Mouse (Mus musculus) spleen, adult 2 months (tissue): Measurements from ENCODE around the gene Dtl. TPM values are rescaled to one million over a fixed set of nuclear protein-coding genes. Genes with fewer than 3 reads are reported as not detected.
"Not testable (repeated sequence)": the region's sequence is repeated elsewhere in the genome, so short reads cannot be mapped to it uniquely, and the experiment has no call there.

Experiments used
- DNase-seq, 2 experiments: peaks; one replicate each; pipeline versions ENCODE4 v3.0.0 to v3.0.0-alpha.2; 2012 to 2021; ENCODE audit warnings: low spot score in 2 of 2, low read depth in 1 of 2
- H3K27ac ChIP-seq: fragments of 200-500 bp; 2 replicates; pipeline ENCODE4 v1.5.1; 2012; ENCODE audit warnings: low read length, inconsistent platforms; ENCODE audit not compliant: insufficient read depth
- H3K27me3 ChIP-seq: fragments of 200-500 bp; 2 replicates; pipeline ENCODE4 v1.6.1; 2012; ENCODE audit warnings: mild to moderate bottlenecking, moderate library complexity, low read length, inconsistent platforms; ENCODE audit not compliant: control insufficient read depth, insufficient read depth
- H3K36me3 ChIP-seq: fragments of 200-500 bp; 2 replicates; pipeline ENCODE4 v1.6.1; 2012; ENCODE audit warnings: mild to moderate bottlenecking, low read length, inconsistent platforms; ENCODE audit not compliant: control insufficient read depth, insufficient read depth
- H3K4me1 ChIP-seq: fragments of 200-500 bp; 2 replicates; pipeline ENCODE4 v1.6.1; 2011; ENCODE audit warnings: inconsistent platforms; ENCODE audit not compliant: control insufficient read depth, insufficient read depth, insufficient read length
- H3K4me3 ChIP-seq: fragments of 200-500 bp; 2 replicates; pipeline ENCODE4 v1.5.1; 2011; ENCODE audit warnings: mild to moderate bottlenecking, inconsistent platforms; ENCODE audit not compliant: insufficient read depth, insufficient read length; ENCODE audit errors: extremely low read depth
- CTCF ChIP-seq: fragments of 200-500 bp; IDR thresholded peaks from 2 replicates; pipeline ENCODE4 v1.5.1; 2011; ENCODE audit warnings: mild to moderate bottlenecking, inconsistent platforms; ENCODE audit not compliant: insufficient read depth, insufficient read length, insufficient replicate concordance; ENCODE audit errors: extremely low read depth
- POLR2A ChIP-seq: fragments of 200-500 bp; IDR thresholded peaks from 2 replicates; pipeline ENCODE4 v1.6.1; 2011; ENCODE audit warnings: low read depth, low read length, inconsistent platforms
- WGBS: fragments of 180-500 bp; shearing (Covaris S2); methylation state at CpG from one replicate; pipeline ENCODE4 v1.1.7; 2018; 5-methylcytosine and 5-hydroxymethylcytosine counted together
- polyA plus RNA-seq: library from polyadenylated mRNA; depleted of rRNA; stranded (reverse); fragments of >200 nt; gene quantifications from 2 replicates; pipeline ENCODE4 v1.2.3, GENCODE M21; 2012

The Dtl gene
- polyA plus RNA-seq, 1 experiment = 1.7 TPM

DNA sequence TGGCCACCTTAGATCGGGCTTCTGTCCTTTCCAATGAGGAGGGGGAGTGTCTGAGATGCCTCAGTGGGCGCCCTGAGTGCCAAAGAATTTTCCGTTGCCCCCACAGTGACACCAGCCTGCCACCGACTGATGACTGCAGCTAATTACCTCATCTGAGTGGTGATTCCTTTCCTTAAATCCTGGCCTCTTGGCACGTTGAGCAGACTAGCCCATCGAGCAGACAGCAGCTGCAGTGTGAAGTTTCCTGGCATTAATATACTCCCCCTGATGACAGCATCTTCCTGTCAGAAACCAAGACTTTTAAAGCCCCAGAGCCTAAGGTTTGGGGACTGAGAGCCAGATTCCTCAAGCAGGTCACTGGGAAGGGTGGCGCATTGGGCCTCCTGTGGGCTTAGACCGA lies 53.9 kb downstream of the Dtl start:
- WGBS = 70% methylated on average over 8 of the region's 8 CpGs
- TF ChIP-seq POLR2A (no peak), CTCF (no peak)
- no peaks in the 10 kb centered on the region for H3K27me3 ChIP-seq
- H3K36me3 ChIP-seq = no peaks in the 10 kb centered on the region
- no peak for DNase-seq
- 0 out of 2 replicates have a peak, but pooled peaks cover 3% of the 10 kb centered on the region for H3K4me1 ChIP-seq
- H3K27ac ChIP-seq = no peak overlapping the region
- no peak overlapping the region for H3K4me3 ChIP-seq

DNA sequence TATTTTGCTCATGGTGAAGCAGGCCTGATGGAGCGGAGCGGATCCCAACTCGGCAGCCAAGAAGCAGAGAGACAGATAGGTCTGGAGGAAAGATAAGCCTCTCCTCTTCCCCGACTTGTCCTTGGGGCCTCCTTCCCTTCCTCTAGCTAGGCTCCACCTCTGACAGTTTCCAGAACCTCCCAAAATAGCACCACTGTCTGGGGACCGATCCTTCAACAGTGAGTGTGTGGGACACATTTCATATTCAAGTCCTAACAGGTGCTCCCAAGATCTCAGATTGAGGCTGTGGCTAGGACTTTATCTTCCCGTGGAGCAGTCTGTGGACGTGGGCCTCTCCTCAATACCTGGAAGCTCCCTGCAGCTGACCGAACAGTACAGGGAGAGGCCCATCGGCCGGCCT lies 54.7 kb downstream of the Dtl start:
- Histone ChIP-seq H3K4me3 (no peak overlapping the region), H3K27ac (no peak overlapping the region), H3K36me3 (no peaks in the 10 kb centered on the region), H3K27me3 (no peaks in the 10 kb centered on the region), H3K4me1 (0 out of 2 replicates have a peak, but pooled peaks cover 3% of the 10 kb centered on the region)
- TF ChIP-seq POLR2A = no peak
- TF ChIP-seq CTCF = no peak
- 61% methylated on average over 10 of the region's 10 CpGs for WGBS
- no peak for DNase-seq

GRCm38 (mm10) chr1:191520194-191520593 lies 55.1 kb downstream of the Dtl start:
- H3K36me3 ChIP-seq = no peaks in the 10 kb centered on the region
- no peak overlapping the region for H3K4me3 ChIP-seq
- 0 out of 2 replicates have a peak, but pooled peaks cover 3% of the 10 kb centered on the region for H3K4me1 ChIP-seq
- no peak for DNase-seq
- TF ChIP-seq POLR2A (no peak), CTCF (no peak)
- no peaks in the 10 kb centered on the region for H3K27me3 ChIP-seq
- H3K27ac ChIP-seq = no peak overlapping the region
- 61% methylated on average over 7 of the region's 7 CpGs for WGBS

GRCm38 (mm10) chr1:191519329-191520066 lies 55.8 kb downstream of the Dtl start:
- 0 out of 2 replicates have a peak, but pooled peaks cover 3% of the 10 kb centered on the region for H3K4me1 ChIP-seq
- no peak overlapping the region for H3K27ac ChIP-seq
- no peaks in the 10 kb centered on the region for H3K36me3 ChIP-seq
- no peak for TF ChIP-seq CTCF
- TF ChIP-seq POLR2A = no peak
- WGBS = 67% methylated on average over 4 of the region's 4 CpGs
- H3K4me3 ChIP-seq = no peak overlapping the region
- no peaks in the 10 kb centered on the region for H3K27me3 ChIP-seq
- no peak for DNase-seq

GRCm38 (mm10) chr1:191518911-191519310 lies 56.4 kb downstream of the Dtl start:
- 62% methylated on average over 4 of the region's 4 CpGs for WGBS
- 0 out of 2 replicates have a peak, but pooled peaks cover 3% of the 10 kb centered on the region for H3K4me1 ChIP-seq
- no peaks in the 10 kb centered on the region for H3K27me3 ChIP-seq
- H3K27ac ChIP-seq = no peak overlapping the region
- no peak for TF ChIP-seq CTCF
- no peak for TF ChIP-seq POLR2A
- DNase-seq = no peak
- H3K36me3 ChIP-seq = no peaks in the 10 kb centered on the region
- H3K4me3 ChIP-seq = no peak overlapping the region

- 63% methylated on average over 5 of the region's 5 CpGs for WGBS
- Histone ChIP-seq H3K36me3 (no peaks in the 10 kb centered on the region), H3K27me3 (no peaks in the 10 kb centered on the region), H3K27ac (no peak overlapping the region), H3K4me1 (0 out of 2 replicates have a peak, but pooled peaks cover 3% of the 10 kb centered on the region), H3K4me3 (no peak overlapping the region)
- no peak for DNase-seq
- TF ChIP-seq CTCF (no peak), POLR2A (no peak)
Observed at GRCm38 (mm10) chr1:191517969-191518368, 57.4 kb downstream of the Dtl start.

DNA sequence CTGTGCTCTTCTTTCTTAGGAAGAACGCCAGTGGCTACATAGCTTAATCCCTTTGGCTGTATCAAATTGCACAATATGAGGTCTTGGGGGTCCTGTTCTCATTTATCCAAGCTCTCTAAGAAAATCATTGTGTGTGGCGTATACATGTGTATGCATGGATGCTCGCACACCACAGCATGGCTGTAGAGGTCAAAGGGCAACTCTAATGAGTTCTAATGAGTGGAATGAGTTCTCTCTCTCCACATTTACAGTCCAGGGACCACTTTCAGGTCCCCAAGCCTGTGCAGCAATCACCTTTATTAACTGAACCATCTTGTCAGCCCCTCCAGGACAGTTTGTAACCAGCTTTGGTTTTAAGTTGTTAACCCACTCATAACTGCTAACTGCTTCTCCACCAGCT lies 58.3 kb downstream of the Dtl start:
- H3K27me3 ChIP-seq = no peaks in the 10 kb centered on the region
- TF ChIP-seq CTCF = no peak
- no peak for TF ChIP-seq POLR2A
- H3K4me1 ChIP-seq = 0 out of 2 replicates have a peak, but pooled peaks cover 3% of the 10 kb centered on the region
- no peak overlapping the region for H3K4me3 ChIP-seq
- no peak for DNase-seq
- no peaks in the 10 kb centered on the region for H3K36me3 ChIP-seq
- H3K27ac ChIP-seq = no peak overlapping the region
- 91% methylated on average over 3 of the region's 3 CpGs for WGBS

DNA sequence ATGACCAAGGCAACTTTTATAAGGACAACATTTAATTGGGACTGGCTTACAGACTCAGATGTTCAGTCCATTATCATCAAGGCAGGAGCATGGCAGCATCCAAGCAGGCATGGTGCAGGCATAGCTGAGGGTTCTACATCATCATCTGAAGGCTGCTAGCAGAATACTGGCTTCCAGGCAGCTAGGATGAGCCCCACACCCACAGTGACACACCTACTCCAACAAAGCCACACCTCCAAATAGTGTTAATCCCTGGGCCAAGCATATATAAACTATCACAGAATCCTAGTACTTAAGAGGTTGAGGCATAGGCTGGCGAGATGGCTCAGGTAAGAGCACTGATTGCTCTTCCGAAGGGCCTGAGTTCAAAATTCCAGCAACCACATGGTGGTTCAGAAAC lies 59.0 kb downstream of the Dtl start:
- not testable (repeated sequence) for H3K27me3 ChIP-seq, H3K4me1 ChIP-seq, H3K4me3 ChIP-seq, H3K27ac ChIP-seq, H3K36me3 ChIP-seq, DNase-seq
- WGBS = 93% methylated on average over 2 of the region's 2 CpGs
